Mouse (Mus musculus): Measurements from ENCODE around the gene Wdfy2.

GRCm38 (mm10) chr14:62939435-62939834, 102.0 kb downstream of the Wdfy2 start:
- TF ChIP-seq POLR2AphosphoS2 (IDR thresholded peaks at IDR 0.05; ENCODE audit: insufficient read length, low read depth) = no peak
- TF ChIP-seq MYOG (IDR thresholded peaks at IDR 0.05; ENCODE audit: control insufficient read depth in 1 of 3, insufficient read depth in 1 of 3, insufficient read length in 2 of 3, low read depth in 2 of 3) = no peak
- no peak for TF ChIP-seq POLR2A (IDR thresholded peaks at IDR 0.05; ENCODE audit: insufficient read length, low read depth)
- TF ChIP-seq MYOD1 (IDR thresholded peaks at IDR 0.05; ENCODE audit: control insufficient read depth in 1 of 3, insufficient read length in 2 of 3, low read depth in 2 of 3) = no peak
- no peak for TF ChIP-seq MAX (IDR thresholded peaks at IDR 0.05; ENCODE audit: low read depth)

Data from myocyte (in vitro differentiated cells).